7 mouse cellular contexts compared by ENCODE assay signal in the genomic region with DNA sequence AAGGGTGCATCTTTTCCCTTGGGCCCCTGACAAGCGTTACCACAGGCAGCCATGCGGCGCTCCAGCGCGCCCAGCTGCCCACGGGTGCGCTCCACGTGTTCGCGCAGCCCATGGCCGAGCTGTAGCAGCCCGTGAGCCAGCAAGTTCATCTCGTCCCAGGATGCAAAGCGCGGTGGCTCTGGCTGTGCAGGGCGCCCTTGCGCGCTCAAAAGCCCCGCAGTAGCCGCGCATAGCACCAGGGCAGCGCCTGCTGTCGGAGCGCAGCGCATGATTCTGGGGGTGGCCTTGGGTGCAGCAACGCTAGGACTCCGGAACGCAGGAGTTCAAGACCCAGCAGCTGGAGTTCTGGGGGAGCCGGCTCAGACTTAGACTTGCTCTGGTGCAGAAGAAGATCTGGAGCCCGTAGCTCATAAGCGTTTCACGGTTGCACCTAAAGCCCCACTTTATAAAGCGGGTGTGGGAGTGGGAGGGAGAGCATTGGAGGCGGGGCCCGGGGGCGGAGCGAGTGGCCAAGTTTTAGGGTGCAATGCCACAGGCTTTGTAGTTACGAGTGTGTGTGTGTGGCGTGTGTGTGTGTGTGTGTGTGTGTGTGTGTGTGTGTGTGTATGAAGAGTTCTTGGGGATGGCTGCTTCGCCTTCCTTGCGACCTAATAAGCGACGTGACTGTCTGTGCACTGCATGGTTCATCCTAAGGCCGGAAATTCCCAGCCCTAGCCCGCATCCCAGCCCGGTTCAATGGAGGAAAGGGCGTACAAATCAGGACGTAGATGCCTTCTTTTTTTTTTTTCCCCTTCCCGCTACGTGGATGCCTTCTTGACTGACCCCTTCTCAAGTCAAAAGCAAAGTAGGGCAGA. TPM values are rescaled to one million over a fixed set of nuclear protein-coding genes. Genes with fewer than 3 reads are reported as not detected.
DNase-seq lines count a peak whose midpoint lies in the region; ATAC-seq and TF ChIP-seq lines count a peak whose summit lies in the region.

A gene (minus strand): TSS at position 707 of the 854 bp plus-strand sequence.

- peak; percentile 64 for ATAC-seq in inflammation-experienced regulatory T-cells, adult 6 months

- H3K4me1 ChIP-seq in cortical plate, adult 2 months (ENCODE audit: control insufficient read depth, insufficient read depth, low read length): peaks cover 2% of the 10 kb centered on the region; the same call in 1 of the 2 replicates

- TF ChIP-seq CTCF in cortical plate, adult 2 months (IDR thresholded peaks at IDR 0.05; ENCODE audit: extremely low read depth, insufficient read depth, low read length): no peak

- H3K27ac ChIP-seq in cortical plate, adult 2 months (ENCODE audit: insufficient read depth, low read length): peak within 1 kb of the TSS; percentile 64

- intact Hi-C loops in left cerebral cortex, postnatal 36 days (cut with DNase I): no loop called here

- DNase-seq in WW6 (ENCODE audit: low read depth, low spot score): peak; percentile 57
- DNase-seq in gastrocnemius, postnatal 25 days: peak; percentile 80
- peak; percentile 43 to 62 for DNase-seq in left cerebral cortex, postnatal 36 days (ENCODE audit: low spot score in 2 of 2)
- peak; percentile 74 for DNase-seq in mesoderm, embryonic 11.5 days (ENCODE audit: low read depth, low spot score)
- peak; percentile 80 for DNase-seq in skeletal muscle tissue, adult 2 months (ENCODE audit: low read depth, low spot score)

- no peak for TF ChIP-seq POLR2A in cortical plate, adult 2 months (IDR thresholded peaks at IDR 0.05; ENCODE audit: extremely low read depth, insufficient read depth, low read length)

- peak within 1 kb of the TSS; percentile 30 for H3K4me3 ChIP-seq in cortical plate, adult 2 months (ENCODE audit: insufficient read depth, low read length)

RNA-seq across cellular contexts. Expression of the gene that starts here (rescaled TPM):
- 2.4 and 2.9 TPM in 2 replicates for polyA plus RNA-seq in cortical plate, adult 2 months (2012; rRNA removed)
- total RNA-seq in gastrocnemius, postnatal 25 days (2021): 10 to 100 TPM in 1 of 2 experiments, 1 to 10 TPM in 1; 8.1 to 13.3 TPM
- 1 to 10 TPM; 3.5 to 5.9 (median 4.1) TPM for polyA plus RNA-seq in inflammation-experienced regulatory T-cells, adult 6 months (2017; shearing (Covaris generic))
- 1 to 10 TPM; 3.3 to 4.8 TPM for total RNA-seq in left cerebral cortex, postnatal 36 days (2021)

Comparison
In these comparisons a context has a peak if more than half of its experiments do, and no peak if none do; other contexts are left out.
1. Peak in every context shown above with its lines: DNase-seq, ATAC-seq, H3K4me3 ChIP-seq and H3K27ac ChIP-seq.